Mouse (Mus musculus) heart, embryonic 12.5 days (tissue): Measurements from ENCODE around the gene Pdcd1lg2. TPM values are rescaled to one million over a fixed set of nuclear protein-coding genes. Genes with fewer than 3 reads are reported as not detected.

ENCODE experiments used
- ATAC-seq: fragments of 200-750 bp; cut with Nextera tagmentation; 2 replicates; pipeline ENCODE4 v1.8.0; 2017; ENCODE audit warnings: moderate TSS enrichment, moderate library complexity; ENCODE audit not compliant: insufficient number of reproducible peaks, low FRiP score
- H3K27ac ChIP-seq: fragments of 300-500 bp; sonication (generic); 2 replicates; pipeline ENCODE4 v1.5.1; 2016; ENCODE audit warnings: mild to moderate bottlenecking, moderate library complexity; ENCODE audit not compliant: poor library complexity, severe bottlenecking
- H3K27me3 ChIP-seq: fragments of 300-500 bp; sonication (generic); replicated peaks from 2 replicates; pipeline ENCODE4 v1.6.1; 2016; ENCODE audit warnings: mild to moderate bottlenecking, moderate library complexity
- H3K36me3 ChIP-seq: fragments of 300-500 bp; sonication (generic); 2 replicates; pipeline ENCODE4 v1.6.1; 2016; ENCODE audit warnings: mild to moderate bottlenecking, moderate library complexity
- H3K4me1 ChIP-seq: fragments of 300-500 bp; sonication (generic); replicated peaks from 2 replicates; pipeline ENCODE4 v1.6.1; 2016; ENCODE audit warnings: mild to moderate bottlenecking
- H3K4me2 ChIP-seq: fragments of 300-500 bp; sonication (generic); 2 replicates; pipeline ENCODE4 v1.6.1; 2016; ENCODE audit warnings: mild to moderate bottlenecking, moderate library complexity
- H3K4me3 ChIP-seq: fragments of 300-500 bp; sonication (generic); 2 replicates; pipeline ENCODE4 v1.5.1; 2016; ENCODE audit warnings: mild to moderate bottlenecking
- H3K9ac ChIP-seq: fragments of 300-500 bp; sonication (generic); 2 replicates; pipeline ENCODE4 v1.6.1; 2016; ENCODE audit warnings: mild to moderate bottlenecking, moderate library complexity
- H3K9me3 ChIP-seq: fragments of 300-500 bp; sonication (generic); replicated peaks from 2 replicates; pipeline ENCODE4 v1.6.1; 2016; ENCODE audit warnings: mild to moderate bottlenecking, moderate library complexity
- WGBS: fragments of 180-500 bp; shearing (Covaris S2); methylation state at CpG from one replicate; pipeline ENCODE4 v1.1.7; 2016; 5-methylcytosine and 5-hydroxymethylcytosine counted together
- polyA plus RNA-seq: library from polyadenylated mRNA; unstranded; fragments of >200 nt; fragmentation: Nextera tagmentation; extraction: Ambion mirVana; gene quantifications from 2 replicates; pipeline ENCODE4 v1.2.1, GENCODE M21; 2016

The Pdcd1lg2 gene
- polyA plus RNA-seq, 1 experiment from 2014 or later, result not detected

DNA sequence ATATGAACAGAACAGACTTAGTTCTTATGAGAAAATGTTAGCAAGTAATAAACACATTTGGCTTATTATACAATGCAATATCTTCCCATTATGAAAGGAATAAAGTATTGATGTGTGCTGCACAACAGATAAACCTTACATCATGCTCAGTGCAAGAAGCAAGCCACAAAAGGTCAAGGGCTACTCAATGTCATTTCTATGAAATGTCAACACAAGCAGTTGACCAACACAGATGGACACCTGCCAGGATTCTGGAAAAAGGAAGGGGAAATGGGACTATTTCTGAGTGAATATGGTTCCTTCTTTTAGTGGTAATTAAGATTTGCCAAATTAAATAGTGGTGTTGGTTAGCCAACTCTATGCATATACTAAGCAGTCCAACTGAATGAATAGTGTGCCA lies 9.2 kb downstream of the Pdcd1lg2 start:
- no peak for ATAC-seq
- Histone ChIP-seq H3K9me3 (no peaks in the 10 kb centered on the region), H3K27me3 (no peaks in the 10 kb centered on the region), H3K4me2 (no peak overlapping the region), H3K4me3 (no peak overlapping the region), H3K9ac (no peak overlapping the region), H3K36me3 (no peaks in the 10 kb centered on the region), H3K27ac (no peak overlapping the region), H3K4me1 (peaks cover 14% of the 10 kb centered on the region)

DNA sequence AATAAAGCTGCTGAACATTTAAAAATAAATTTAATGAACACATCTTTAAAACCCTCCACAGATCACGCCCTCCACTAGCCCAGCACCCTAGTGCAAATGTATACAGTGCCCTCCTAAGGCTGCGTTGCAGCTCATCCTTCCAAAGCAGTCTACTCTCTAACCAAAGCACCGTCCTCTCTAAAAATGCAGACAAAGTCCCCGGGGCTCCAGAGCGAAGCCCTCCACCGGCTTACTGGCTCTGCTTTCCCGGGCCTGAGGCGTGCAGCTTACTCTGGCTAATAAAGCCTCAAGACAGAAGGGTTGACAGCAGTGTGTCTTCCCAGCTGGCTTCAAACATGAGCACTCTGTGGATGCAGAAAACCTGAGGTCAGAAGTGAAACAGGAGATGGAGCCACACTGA lies 9.7 kb downstream of the Pdcd1lg2 start:
- no peaks in the 10 kb centered on the region for H3K36me3 ChIP-seq
- peaks cover 14% of the 10 kb centered on the region for H3K4me1 ChIP-seq
- ATAC-seq, result no peak
- no peak overlapping the region for H3K9ac ChIP-seq
- H3K9me3 ChIP-seq, result no peaks in the 10 kb centered on the region
- H3K4me3 ChIP-seq, result no peak overlapping the region
- no peaks in the 10 kb centered on the region for H3K27me3 ChIP-seq
- H3K27ac ChIP-seq, result no peak overlapping the region
- 77% methylated on average over 8 of the region's 8 CpGs for WGBS
- H3K4me2 ChIP-seq, result no peak overlapping the region

- Histone ChIP-seq H3K27me3 (no peaks in the 10 kb centered on the region), H3K27ac (no peak overlapping the region), H3K9me3 (no peaks in the 10 kb centered on the region), H3K36me3 (no peaks in the 10 kb centered on the region), H3K4me3 (no peak overlapping the region), H3K4me2 (no peak overlapping the region), H3K9ac (no peak overlapping the region), H3K4me1 (peaks cover 14% of the 10 kb centered on the region)
- ATAC-seq, result no peak
- 84% methylated on average over 16 of the region's 16 CpGs for WGBS
Observed at GRCm38 (mm10) chr19:29422013-29422645, 11.4 kb downstream of the Pdcd1lg2 start.

GRCm38 (mm10) chr19:29422796-29423195 lies 12.1 kb downstream of the Pdcd1lg2 start:
- Histone ChIP-seq H3K4me3 (no peak overlapping the region), H3K4me2 (no peak overlapping the region), H3K9me3 (no peaks in the 10 kb centered on the region), H3K4me1 (peaks cover 10% of the 10 kb centered on the region), H3K27me3 (no peaks in the 10 kb centered on the region), H3K9ac (no peak overlapping the region), H3K27ac (no peak overlapping the region), H3K36me3 (no peaks in the 10 kb centered on the region)
- ATAC-seq, result no peak
- WGBS, result 79% methylated on average over 7 of the region's 7 CpGs

GRCm38 (mm10) chr19:29430516-29430915 lies 19.8 kb downstream of the Pdcd1lg2 start:
- H3K9me3 ChIP-seq, result peaks cover 3% of the 10 kb centered on the region; the same call in 1 of the 2 replicates

GRCm38 (mm10) chr19:29430953-29431352 lies 20.2 kb downstream of the Pdcd1lg2 start:
- H3K9me3 ChIP-seq, result peaks cover 3% of the 10 kb centered on the region; the same call in 1 of the 2 replicates
- 54% methylated on average over 3 of the region's 3 CpGs for WGBS
- no peaks in the 10 kb centered on the region for H3K4me1 ChIP-seq
- H3K27ac ChIP-seq, result no peak overlapping the region
- H3K4me2 ChIP-seq, result no peak overlapping the region
- no peak overlapping the region for H3K4me3 ChIP-seq
- H3K27me3 ChIP-seq, result no peaks in the 10 kb centered on the region
- H3K9ac ChIP-seq, result no peak overlapping the region
- no peak for ATAC-seq
- no peaks in the 10 kb centered on the region for H3K36me3 ChIP-seq

More at GRCm38 (mm10) chr19:29430516-29430915, 19.8 kb downstream of the Pdcd1lg2 start:
- Histone ChIP-seq H3K4me2 (no peak overlapping the region), H3K9ac (no peak overlapping the region), H3K27me3 (no peaks in the 10 kb centered on the region), H3K4me1 (no peaks in the 10 kb centered on the region), H3K27ac (no peak overlapping the region), H3K4me3 (no peak overlapping the region), H3K36me3 (no peaks in the 10 kb centered on the region)
- ATAC-seq, result no peak
- 74% methylated on average over 3 of the region's 3 CpGs for WGBS

- no peak for ATAC-seq
- Histone ChIP-seq H3K4me3 (no peak overlapping the region), H3K9me3 (no peaks in the 10 kb centered on the region), H3K36me3 (no peaks in the 10 kb centered on the region), H3K27ac (no peak overlapping the region), H3K9ac (no peak overlapping the region), H3K27me3 (no peaks in the 10 kb centered on the region; the same call in 1 of the 2 replicates), H3K4me1 (peaks cover 8% of the 10 kb centered on the region), H3K4me2 (no peak overlapping the region)
- 81% methylated on average over 18 of the region's 18 CpGs for WGBS
Observed at GRCm38 (mm10) chr19:29436793-29437479, 26.2 kb downstream of the Pdcd1lg2 start.

DNA sequence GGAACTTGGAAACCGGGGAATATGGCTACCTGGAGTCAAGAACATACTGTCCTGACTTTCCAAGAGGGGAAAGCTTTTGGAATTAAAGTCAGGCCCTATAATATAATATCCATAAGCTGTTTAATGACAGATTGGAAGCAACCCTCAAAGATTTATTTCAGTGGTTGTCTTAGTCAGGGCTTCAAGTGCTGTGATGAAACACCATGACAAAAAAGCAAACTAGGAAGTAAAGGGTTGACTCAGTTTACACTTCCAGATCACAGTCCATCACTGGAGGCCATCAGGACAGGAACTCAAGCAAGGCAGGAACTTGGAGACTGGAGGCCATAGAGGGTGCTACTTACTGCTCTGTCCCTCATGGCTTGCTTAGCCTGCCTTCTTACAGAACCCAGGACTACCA lies 27.1 kb downstream of the Pdcd1lg2 start:
- Histone ChIP-seq H3K27me3 (no peaks in the 10 kb centered on the region; the same call in 1 of the 2 replicates), H3K36me3 (no peaks in the 10 kb centered on the region), H3K9me3 (no peaks in the 10 kb centered on the region), H3K4me3 (no peak overlapping the region), H3K4me2 (no peak overlapping the region), H3K27ac (no peak overlapping the region), H3K4me1 (peaks cover 8% of the 10 kb centered on the region), H3K9ac (no peak overlapping the region)
- 88% methylated on average over 1 of the region's 1 CpGs for WGBS
- no peak for ATAC-seq

- no peaks in the 10 kb centered on the region for H3K9me3 ChIP-seq
- H3K4me3 ChIP-seq, result no peak overlapping the region
- H3K27me3 ChIP-seq, result no peaks in the 10 kb centered on the region; the same call in 1 of the 2 replicates
- no peaks in the 10 kb centered on the region for H3K36me3 ChIP-seq
- no peak for ATAC-seq
- no peak overlapping the region for H3K9ac ChIP-seq
- H3K4me2 ChIP-seq, result no peak overlapping the region
- WGBS, result 51% methylated on average over 3 of the region's 3 CpGs
- H3K27ac ChIP-seq, result no peak overlapping the region
- peaks cover 8% of the 10 kb centered on the region for H3K4me1 ChIP-seq
Observed at GRCm38 (mm10) chr19:29439242-29439641, 28.5 kb downstream of the Pdcd1lg2 start.

DNA sequence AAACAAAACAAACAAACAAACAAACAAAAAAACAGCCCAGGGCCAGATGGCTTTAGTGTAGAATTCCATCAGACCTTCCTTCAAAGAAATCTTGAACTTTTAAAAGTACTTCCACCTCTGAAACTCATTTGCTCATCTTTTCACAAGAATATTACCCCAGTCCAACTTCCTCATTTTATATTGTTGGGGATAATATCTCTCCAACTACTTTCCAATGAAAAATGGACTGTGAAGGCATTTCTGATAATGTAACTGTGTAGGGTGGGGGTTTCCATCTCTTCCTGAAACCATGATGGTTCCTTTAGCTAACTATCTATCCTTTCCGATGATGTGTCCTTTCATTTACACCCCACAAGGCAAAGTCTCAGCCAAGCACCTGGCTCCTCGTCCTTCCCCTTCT lies 31.8 kb downstream of the Pdcd1lg2 start:
- H3K27ac ChIP-seq, result no peak overlapping the region

GRCm38 (mm10) chr19:29444364-29444763 lies 33.6 kb downstream of the Pdcd1lg2 start:
- H3K27me3 ChIP-seq, result no peaks in the 10 kb centered on the region
- H3K27ac ChIP-seq, result no peak overlapping the region
- 0 out of 2 replicates have a peak, but pooled peaks cover 7% of the 10 kb centered on the region for H3K9me3 ChIP-seq
- no peak overlapping the region for H3K9ac ChIP-seq
- no peak for ATAC-seq
- no peaks in the 10 kb centered on the region for H3K4me1 ChIP-seq
- H3K4me2 ChIP-seq, result no peak overlapping the region
- H3K4me3 ChIP-seq, result no peak overlapping the region
- WGBS, result 80% methylated on average over 3 of the region's 3 CpGs
- no peaks in the 10 kb centered on the region for H3K36me3 ChIP-seq

More for the DNA sequence above, 31.8 kb downstream of the Pdcd1lg2 start:
- peaks cover 8% of the 10 kb centered on the region for H3K4me1 ChIP-seq
- 0 out of 2 replicates have a peak, but pooled peaks cover 7% of the 10 kb centered on the region for H3K9me3 ChIP-seq
- no peak overlapping the region for H3K4me2 ChIP-seq
- H3K27me3 ChIP-seq, result no peaks in the 10 kb centered on the region; the same call in 1 of the 2 replicates
- no peak for ATAC-seq
- H3K9ac ChIP-seq, result no peak overlapping the region
- 66% methylated on average over 2 of the region's 2 CpGs for WGBS
- H3K36me3 ChIP-seq, result no peaks in the 10 kb centered on the region
- H3K4me3 ChIP-seq, result no peak overlapping the region
